7 mouse cellular contexts compared by ENCODE assay signal in genomic region chr2:68365504-68365903, GRCm38 (mm10).
DNase-seq lines count a peak whose midpoint lies in the region; ATAC-seq and TF ChIP-seq lines count a peak whose summit lies in the region.

No protein-coding gene starts in this region.

- DNase-seq in lung, embryonic 14.5 days: no peak
- DNase-seq in lung, postnatal 36 days: no peak
- DNase-seq in thymus, postnatal 10 days (ENCODE audit: low spot score in 2 of 2): no peak

- peak; percentile 30; the same call in 1 of the 2 replicates for ATAC-seq in lung, embryonic 14.5 days (ENCODE audit: insufficient read depth)
- ATAC-seq in forebrain, embryonic 15.5 days (replicated peaks): no peak
- peak; percentile 62 for ATAC-seq in kidney, embryonic 16.5 days (ENCODE audit: low FRiP score, low TSS enrichment)
- peak; percentile 39; the same call in 1 of the 2 replicates for ATAC-seq in stomach, embryonic 14.5 days (ENCODE audit: insufficient number of reproducible peaks, insufficient read depth, low FRiP score, low read depth)
- no peak for ATAC-seq in frontal cortex, adult (ENCODE audit: low TSS enrichment)

- H3K9ac ChIP-seq in lung, embryonic 14.5 days: no peak overlapping the region
- H3K9ac ChIP-seq in forebrain, embryonic 15.5 days (replicated peaks): no peak overlapping the region
- no peak overlapping the region for H3K9ac ChIP-seq in kidney, embryonic 16.5 days (replicated peaks; ENCODE audit: low read length)
- no peak overlapping the region for H3K9ac ChIP-seq in stomach, embryonic 14.5 days (replicated peaks; ENCODE audit: low read depth, low read length)

- H3K9me3 ChIP-seq in lung, embryonic 14.5 days (ENCODE audit: low read depth, low read length): no peaks in the 10 kb centered on the region
- H3K9me3 ChIP-seq in forebrain, embryonic 15.5 days: no peaks in the 10 kb centered on the region
- no peaks in the 10 kb centered on the region for H3K9me3 ChIP-seq in kidney, embryonic 16.5 days (ENCODE audit: low read length)
- H3K9me3 ChIP-seq in stomach, embryonic 14.5 days (ENCODE audit: control insufficient read depth, low read depth, low read length): no peaks in the 10 kb centered on the region

- no peaks in the 10 kb centered on the region for H3K27me3 ChIP-seq in lung, embryonic 14.5 days (ENCODE audit: insufficient read depth, low read length)
- no peaks in the 10 kb centered on the region for H3K27me3 ChIP-seq in forebrain, embryonic 15.5 days
- H3K27me3 ChIP-seq in kidney, embryonic 16.5 days (ENCODE audit: insufficient read depth, low read length): no peaks in the 10 kb centered on the region
- no peaks in the 10 kb centered on the region for H3K27me3 ChIP-seq in stomach, embryonic 14.5 days (ENCODE audit: control insufficient read depth, insufficient read depth, low read length)

- H3K4me3 ChIP-seq in lung, embryonic 14.5 days (ENCODE audit: low read depth, low read length): no peak overlapping the region
- H3K4me3 ChIP-seq in forebrain, embryonic 15.5 days: no peak overlapping the region
- H3K4me3 ChIP-seq in kidney, embryonic 16.5 days (ENCODE audit: low read length): no peak overlapping the region
- H3K4me3 ChIP-seq in stomach, embryonic 14.5 days (ENCODE audit: low read depth, low read length): no peak overlapping the region

- WGBS in lung, embryonic 14.5 days: 50% methylated on average over 7 of the region's 7 CpGs
- WGBS in forebrain, embryonic 15.5 days: 24% methylated on average over 6 of the region's 7 CpGs
- 54% methylated on average over 7 of the region's 7 CpGs for WGBS in kidney, embryonic 16.5 days
- WGBS in stomach, embryonic 14.5 days: 49% methylated on average over 7 of the region's 7 CpGs

- TF ChIP-seq CTCF in lung, embryonic 14.5 days (IDR thresholded peaks at IDR 0.05; ENCODE audit: low read depth): no peak

- no peaks in the 10 kb centered on the region for H3K36me3 ChIP-seq in lung, embryonic 14.5 days (ENCODE audit: insufficient read depth)
- no peaks in the 10 kb centered on the region for H3K36me3 ChIP-seq in forebrain, embryonic 15.5 days
- no peaks in the 10 kb centered on the region for H3K36me3 ChIP-seq in kidney, embryonic 16.5 days (ENCODE audit: insufficient read depth, low read length)
- H3K36me3 ChIP-seq in stomach, embryonic 14.5 days (ENCODE audit: control insufficient read depth, insufficient read depth, low read length): no peaks in the 10 kb centered on the region

- no peak overlapping the region for H3K4me2 ChIP-seq in lung, embryonic 14.5 days
- peak overlapping the region; percentile 33; the same call in 1 of the 2 replicates for H3K4me2 ChIP-seq in forebrain, embryonic 15.5 days (replicated peaks)
- peak overlapping the region; percentile 50; the same call in 1 of the 2 replicates for H3K4me2 ChIP-seq in kidney, embryonic 16.5 days (replicated peaks; ENCODE audit: low read depth, low read length)
- no peak overlapping the region for H3K4me2 ChIP-seq in stomach, embryonic 14.5 days (replicated peaks; ENCODE audit: low read depth, low read length)

- H3K27ac ChIP-seq in lung, embryonic 14.5 days (ENCODE audit: low read depth): no peak overlapping the region
- H3K27ac ChIP-seq in forebrain, embryonic 15.5 days (replicated peaks): no peak overlapping the region
- no peak overlapping the region for H3K27ac ChIP-seq in kidney, embryonic 16.5 days (ENCODE audit: low read length)
- H3K27ac ChIP-seq in stomach, embryonic 14.5 days (ENCODE audit: low read length): no peak overlapping the region

- no peaks in the 10 kb centered on the region for H3K4me1 ChIP-seq in lung, embryonic 14.5 days (ENCODE audit: insufficient read depth)
- peaks cover 36% of the 10 kb centered on the region for H3K4me1 ChIP-seq in forebrain, embryonic 15.5 days
- H3K4me1 ChIP-seq in kidney, embryonic 16.5 days (ENCODE audit: insufficient read depth, low read length): peaks cover 10% of the 10 kb centered on the region
- H3K4me1 ChIP-seq in stomach, embryonic 14.5 days (ENCODE audit: control insufficient read depth, insufficient read depth, low read length): no peaks in the 10 kb centered on the region

Comparison
In these comparisons a context has a peak if more than half of its experiments do, and no peak if none do; other contexts are left out.
1. ATAC-seq: peak in lung, embryonic 14.5 days (single experiment), kidney, embryonic 16.5 days (single experiment) and stomach, embryonic 14.5 days (single experiment); none in forebrain, embryonic 15.5 days (single experiment) and frontal cortex, adult (single experiment).
2. H3K4me2 ChIP-seq: peak in forebrain, embryonic 15.5 days (single experiment) and kidney, embryonic 16.5 days (single experiment); none in lung, embryonic 14.5 days (single experiment) and stomach, embryonic 14.5 days (single experiment).